Mouse (Mus musculus) E14TG2a.4 (cell line): ENCODE data around the gene Mlxip.

ENCODE experiments used
- H3K27me3 ChIP-seq: 2 replicates; pipeline ENCODE4 v1.6.1; 2014; ENCODE audit warnings: low read length, control low read depth; ENCODE audit not compliant: insufficient read depth
- H3K36me3 ChIP-seq: 2 replicates; pipeline ENCODE4 v1.6.1; 2014; ENCODE audit warnings: low read length, control low read depth; ENCODE audit not compliant: insufficient read depth
- H3K4me1 ChIP-seq: replicated peaks from 2 replicates; pipeline ENCODE4 v1.6.1; 2014; ENCODE audit warnings: low read depth, low read length, control low read depth
- H3K4me3 ChIP-seq: replicated peaks from 2 replicates; pipeline ENCODE4 v1.5.1; 2014; ENCODE audit warnings: mild to moderate bottlenecking, low read length
- H3K9me3 ChIP-seq: 2 replicates; pipeline ENCODE4 v1.6.1; 2014; ENCODE audit warnings: low read length, control low read depth
- CTCF ChIP-seq: conservative IDR thresholded peaks from 2 replicates; pipeline ENCODE4 v1.5.1; 2014; ENCODE audit warnings: low read length
- NANOG ChIP-seq: IDR thresholded peaks from 2 replicates; pipeline ENCODE4 v1.6.1; 2014; ENCODE audit warnings: borderline replicate concordance, low read length, mixed read lengths
- POU5F1 ChIP-seq: IDR thresholded peaks from 2 replicates; pipeline ENCODE4 v1.6.1; 2014; ENCODE audit warnings: low read length, borderline replicate concordance

The Mlxip gene

GRCm38 (mm10) chr5:123444849-123445334 lies 50.3 kb downstream of the Mlxip start:
- no peak for TF ChIP-seq NANOG
- no peak for TF ChIP-seq CTCF
- no peak for TF ChIP-seq POU5F1
- Histone ChIP-seq H3K4me1 (no peaks in the 10 kb centered on the region; the same call in 1 of the 2 replicates), H3K9me3 (no peaks in the 10 kb centered on the region), H3K36me3 (peaks cover 68% of the 10 kb centered on the region), H3K27me3 (no peaks in the 10 kb centered on the region), H3K4me3 (no peak overlapping the region)

GRCm38 (mm10) chr5:123451886-123452285 lies 57.3 kb downstream of the Mlxip start:
- no peak for TF ChIP-seq POU5F1
- Histone ChIP-seq H3K4me1 (0 out of 2 replicates have a peak, but pooled peaks cover 6% of the 10 kb centered on the region), H3K9me3 (no peaks in the 10 kb centered on the region), H3K27me3 (no peaks in the 10 kb centered on the region), H3K4me3 (no peak overlapping the region), H3K36me3 (peaks cover 86% of the 10 kb centered on the region)

- H3K9me3 ChIP-seq = no peaks in the 10 kb centered on the region
- TF ChIP-seq POU5F1 (no peak), NANOG (no peak), CTCF (no peak)
- no peak overlapping the region for H3K4me3 ChIP-seq
- no peaks in the 10 kb centered on the region for H3K4me1 ChIP-seq
- 0 out of 2 replicates have a peak, but pooled peaks cover 2% of the 10 kb centered on the region for H3K36me3 ChIP-seq
- H3K27me3 ChIP-seq = 0 out of 2 replicates have a peak, but pooled peaks cover 3% of the 10 kb centered on the region
Observed at GRCm38 (mm10) chr5:123461420-123461819, 66.8 kb downstream of the Mlxip start.

GRCm38 (mm10) chr5:123464638-123465037 lies 70.0 kb downstream of the Mlxip start:
- H3K36me3 ChIP-seq = no peaks in the 10 kb centered on the region
- 0 out of 2 replicates have a peak, but pooled peaks cover 3% of the 10 kb centered on the region for H3K27me3 ChIP-seq
- TF ChIP-seq POU5F1 = no peak
- H3K9me3 ChIP-seq = peaks cover 5% of the 10 kb centered on the region; the same call in 1 of the 2 replicates
- no peaks in the 10 kb centered on the region for H3K4me1 ChIP-seq
- no peak overlapping the region for H3K4me3 ChIP-seq

- Histone ChIP-seq H3K36me3 (no peaks in the 10 kb centered on the region), H3K4me3 (no peak overlapping the region), H3K9me3 (peaks cover 5% of the 10 kb centered on the region; the same call in 1 of the 2 replicates), H3K4me1 (peaks cover 3% of the 10 kb centered on the region; the same call in 1 of the 2 replicates), H3K27me3 (0 out of 2 replicates have a peak, but pooled peaks cover 3% of the 10 kb centered on the region)
- TF ChIP-seq CTCF = no peak
- no peak for TF ChIP-seq POU5F1
- TF ChIP-seq NANOG = no peak
Observed at GRCm38 (mm10) chr5:123470784-123471400, 76.3 kb downstream of the Mlxip start.

DNA sequence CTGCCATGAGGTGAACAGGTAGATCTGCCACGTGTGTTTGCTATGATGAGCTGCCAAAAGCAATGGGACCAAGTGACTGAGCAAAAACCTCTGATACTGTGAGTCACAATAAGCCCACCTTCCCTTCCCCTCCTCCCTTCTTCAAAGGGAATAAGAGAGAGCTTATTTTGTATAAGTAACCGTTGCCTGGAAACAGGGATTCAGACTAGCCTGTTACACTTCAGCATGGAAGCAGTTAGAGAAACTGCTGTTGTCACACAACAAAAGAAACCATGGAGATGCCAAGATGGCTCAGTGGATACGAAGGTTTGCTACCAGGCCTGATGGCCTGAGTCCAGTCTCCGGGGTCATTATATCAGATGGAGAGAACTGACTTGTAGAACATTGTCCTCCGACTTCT lies 79.2 kb downstream of the Mlxip start:
- Histone ChIP-seq H3K27me3 (no peaks in the 10 kb centered on the region), H3K36me3 (no peaks in the 10 kb centered on the region), H3K9me3 (no peaks in the 10 kb centered on the region), H3K4me1 (peaks cover 3% of the 10 kb centered on the region; the same call in 1 of the 2 replicates), H3K4me3 (no peak overlapping the region)
- TF ChIP-seq NANOG (no peak), CTCF (no peak)

DNA sequence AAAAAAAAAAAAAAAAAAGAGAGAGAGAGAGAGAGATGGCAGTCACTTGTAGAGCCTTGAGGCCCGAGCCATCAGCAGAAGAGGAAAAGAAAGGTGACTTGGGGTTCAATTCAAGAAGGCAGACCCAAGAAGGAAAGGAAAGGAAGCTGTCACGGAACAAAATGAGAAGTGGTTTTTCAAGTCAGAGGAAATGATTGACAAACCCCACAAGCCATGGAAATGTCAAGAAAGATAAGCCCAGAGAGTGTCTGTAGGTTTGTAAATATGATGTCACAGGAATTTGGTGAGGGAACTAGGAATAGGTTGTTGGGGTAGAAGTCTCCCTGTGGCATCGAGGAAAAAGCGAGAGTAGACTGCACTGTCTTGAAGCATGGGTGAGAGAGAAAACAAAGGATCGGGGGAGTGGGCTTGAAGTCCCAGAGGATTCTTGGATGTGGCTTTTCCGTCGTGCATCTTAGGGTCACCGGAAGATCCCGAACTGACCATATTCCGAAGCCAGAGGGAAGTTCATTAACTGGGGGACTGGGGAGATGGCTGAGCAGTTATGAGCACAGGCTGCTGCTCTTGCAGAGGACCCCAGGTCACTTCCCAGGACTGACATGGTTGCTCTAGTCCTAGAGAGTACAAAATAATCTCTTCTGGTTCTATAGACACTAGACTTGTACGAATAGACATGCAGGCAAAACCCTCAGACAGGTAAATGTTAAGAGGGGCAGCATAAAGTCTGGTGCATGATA lies 93.2 kb downstream of the Mlxip start:
- peaks cover 14% of the 10 kb centered on the region for H3K27me3 ChIP-seq
- no peaks in the 10 kb centered on the region for H3K9me3 ChIP-seq
- H3K4me1 ChIP-seq = peaks cover 10% of the 10 kb centered on the region
- TF ChIP-seq CTCF = no peak
- TF ChIP-seq NANOG = no peak
- no peak for TF ChIP-seq POU5F1
- H3K4me3 ChIP-seq = no peak overlapping the region
- no peaks in the 10 kb centered on the region for H3K36me3 ChIP-seq

DNA sequence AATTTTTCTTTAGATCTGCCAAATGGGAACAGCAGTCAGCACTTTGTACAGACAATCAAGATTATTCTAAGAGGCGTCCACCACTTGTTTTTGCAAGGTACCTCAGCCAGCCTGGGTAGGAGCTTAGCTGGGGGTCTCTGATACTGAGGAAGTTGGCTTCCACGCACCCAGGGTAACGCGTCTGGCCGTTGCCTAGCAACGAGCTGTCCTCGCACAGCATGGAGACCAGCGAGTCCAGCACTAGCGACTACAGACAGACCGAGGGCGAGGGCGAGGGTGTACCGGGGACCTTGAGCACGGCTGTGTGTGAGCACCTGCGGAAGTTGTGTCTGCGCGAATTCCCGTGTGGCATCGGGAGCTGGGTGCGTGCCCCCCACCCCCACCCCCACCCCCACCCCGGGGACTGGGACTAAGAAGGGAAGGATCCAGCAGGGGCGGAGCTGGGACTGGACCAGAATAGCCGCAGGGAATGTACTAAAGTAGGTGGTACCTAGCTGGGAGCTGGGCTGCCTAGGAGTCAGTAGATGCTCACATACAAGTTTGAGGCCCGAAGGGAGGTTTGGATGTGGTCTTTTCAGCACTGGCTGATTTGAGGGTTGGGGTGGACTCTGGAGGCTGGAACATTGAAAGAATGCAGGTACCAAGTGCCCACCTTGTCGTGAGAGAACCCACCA lies 94.7 kb downstream of the Mlxip start, which contains the start of the genes Lrrc43 and Il31:
Gene Lrrc43 (plus strand): TSS at position 194 of the 674 bp plus-strand sequence.
Gene Il31 (minus strand): TSS at position 378 of the 674 bp plus-strand sequence.
- Histone ChIP-seq H3K27me3 (peaks cover 27% of the 10 kb centered on the region), H3K9me3 (no peaks in the 10 kb centered on the region), H3K4me3 (no peak within 1 kb of the TSS), H3K36me3 (no peaks in the 10 kb centered on the region), H3K4me1 (peaks cover 10% of the 10 kb centered on the region)
- TF ChIP-seq POU5F1 = no peak
- no peak for TF ChIP-seq NANOG
- no peak for TF ChIP-seq CTCF
